19 mouse cellular contexts compared by ENCODE assay signal in genomic region chr5:35790387-35791065, GRCm38 (mm10). TPM values are rescaled to one million over a fixed set of nuclear protein-coding genes. Genes with fewer than 3 reads are reported as not detected.
DNase-seq lines count a peak whose midpoint lies in the region; ATAC-seq and TF ChIP-seq lines count a peak whose summit lies in the region.
"Had no signal": no experiment of that assay in that cellular context is flagged by ENCODE, and none has a peak within 500 bp of the region (broad histone marks: within the 10 kb centered on the region; RNA-seq: fewer than 3 reads in every experiment).

No protein-coding gene starts in this region.

- H3K27ac ChIP-seq in neural tube, embryonic 15.5 days (replicated peaks) = no peak overlapping the region
- H3K27ac ChIP-seq in ES-E14 (ENCODE audit: insufficient read depth, low read depth, low read length, poor library complexity, severe bottlenecking) = peak overlapping the region; percentile 37
- H3K27ac ChIP-seq in intestine, embryonic 16.5 days (ENCODE audit: low read length) = no peak overlapping the region
- H3K27ac ChIP-seq in stomach, embryonic 16.5 days (ENCODE audit: low read length) = no peak overlapping the region
- H3K27ac ChIP-seq: forebrain, embryonic 10.5 days; hindbrain, postnatal 0 days had no signal

- H3K9me3 ChIP-seq in neural tube, embryonic 15.5 days (replicated peaks) = no peaks in the 10 kb centered on the region
- H3K9me3 ChIP-seq in ES-E14 (ENCODE audit: control insufficient read depth, insufficient read depth, low read depth, low read length) = no peaks in the 10 kb centered on the region
- H3K9me3 ChIP-seq in intestine, embryonic 16.5 days (ENCODE audit: control insufficient read depth, low read length) = no peaks in the 10 kb centered on the region
- H3K9me3 ChIP-seq in stomach, embryonic 16.5 days (replicated peaks; ENCODE audit: control insufficient read depth, low read length) = no peaks in the 10 kb centered on the region
- H3K9me3 ChIP-seq: forebrain, embryonic 10.5 days; heart, embryonic 12.5 days; megakaryocyte, embryonic 14.5 days had no signal

- DNase-seq in neural tube, embryonic 10.5 days (ENCODE audit: extremely low spot score, low spot score) = no peak
- peak; percentile 65 for DNase-seq in ES-E14 (ENCODE audit: low read depth, low spot score)
- no peak for DNase-seq in retina, embryonic 14.5 days (ENCODE audit: low spot score)
- no peak for DNase-seq in lung, adult 2 months
- DNase-seq: adrenal gland, postnatal 36 days; cerebellum, adult 9-10 months; gastrocnemius, postnatal 36 days; heart, postnatal 36 days; kidney, adult 9 months; right cerebral cortex, postnatal 14 days; thymus, adult 2 months had no signal

- TF ChIP-seq POLR2A in lung, adult 2 months (IDR thresholded peaks at IDR 0.05; ENCODE audit: borderline replicate concordance, extremely low read depth, low read depth, low read length) = no peak

- no peak overlapping the region for H3K4me3 ChIP-seq in neural tube, embryonic 15.5 days (replicated peaks)
- peak overlapping the region; percentile 56 to 74 for H3K4me3 ChIP-seq in ES-E14 (ENCODE audit: insufficient read depth in 1 of 2, low read depth in 1 of 2, low read length in 2 of 2, poor library complexity in 1 of 2, severe bottlenecking in 1 of 2)
- no peak overlapping the region for H3K4me3 ChIP-seq in intestine, embryonic 16.5 days (ENCODE audit: low read length)
- no peak overlapping the region for H3K4me3 ChIP-seq in stomach, embryonic 16.5 days (replicated peaks; ENCODE audit: low read length)
- no peak overlapping the region for H3K4me3 ChIP-seq in lung, adult 2 months (replicated peaks; ENCODE audit: extremely low read depth, low read depth, low read length)
- H3K4me3 ChIP-seq: forebrain, embryonic 10.5 days; heart, embryonic 12.5 days; megakaryocyte, embryonic 14.5 days had no signal

- H3K4me1 ChIP-seq in neural tube, embryonic 15.5 days = no peaks in the 10 kb centered on the region
- H3K4me1 ChIP-seq in ES-E14 (ENCODE audit: control insufficient read depth in 2 of 2, insufficient read depth in 2 of 2, low read length in 2 of 2, poor library complexity in 1 of 2) = peaks cover 7 to 17% of the 10 kb centered on the region in 2 experiments; a peak in 2 of 4 replicates
- peaks cover 10% of the 10 kb centered on the region for H3K4me1 ChIP-seq in intestine, embryonic 16.5 days (ENCODE audit: control insufficient read depth, insufficient read depth, low read length)
- 0 out of 2 replicates have a peak, but pooled peaks cover 3% of the 10 kb centered on the region for H3K4me1 ChIP-seq in stomach, embryonic 16.5 days (ENCODE audit: control insufficient read depth, insufficient read depth, low read length)
- H3K4me1 ChIP-seq in lung, adult 2 months (ENCODE audit: control insufficient read depth, insufficient read depth, low read length) = no peaks in the 10 kb centered on the region

- no peaks in the 10 kb centered on the region for H3K36me3 ChIP-seq in neural tube, embryonic 15.5 days
- no peaks in the 10 kb centered on the region for H3K36me3 ChIP-seq in ES-E14 (ENCODE audit: control insufficient read depth, insufficient read depth, low read length, poor library complexity, severe bottlenecking)
- H3K36me3 ChIP-seq in intestine, embryonic 16.5 days (ENCODE audit: control insufficient read depth, insufficient read depth, low read length) = no peaks in the 10 kb centered on the region
- H3K36me3 ChIP-seq in stomach, embryonic 16.5 days (ENCODE audit: control insufficient read depth, insufficient read depth, low read length) = no peaks in the 10 kb centered on the region
- H3K36me3 ChIP-seq: forebrain, embryonic 10.5 days; heart, embryonic 12.5 days had no signal

- H3K4me2 ChIP-seq in neural tube, embryonic 15.5 days = no peak overlapping the region
- no peak overlapping the region for H3K4me2 ChIP-seq in intestine, embryonic 16.5 days (ENCODE audit: low read depth, low read length)
- no peak overlapping the region for H3K4me2 ChIP-seq in stomach, embryonic 16.5 days (ENCODE audit: low read depth, low read length)
- H3K4me2 ChIP-seq: heart, embryonic 12.5 days had no signal

- in situ Hi-C loops in ES-E14 (cut with MboI; ENCODE audit: low sequenced_read_pairs in 2 of 2, unreplicated experiment in 2 of 2) = no loop called here

- WGBS in neural tube, embryonic 15.5 days = 38% methylated on average over 10 of the region's 10 CpGs
- 40% methylated on average over 10 of the region's 10 CpGs for WGBS in intestine, embryonic 16.5 days
- WGBS in stomach, embryonic 16.5 days = 35% methylated on average over 10 of the region's 10 CpGs
- WGBS in lung, adult 2 months = 36% methylated on average over 10 of the region's 10 CpGs

- H3K27me3 ChIP-seq in neural tube, embryonic 15.5 days (replicated peaks) = no peaks in the 10 kb centered on the region
- no peaks in the 10 kb centered on the region for H3K27me3 ChIP-seq in intestine, embryonic 16.5 days (replicated peaks; ENCODE audit: control insufficient read depth, insufficient read depth, low read length)
- no peaks in the 10 kb centered on the region for H3K27me3 ChIP-seq in stomach, embryonic 16.5 days (ENCODE audit: control insufficient read depth, insufficient read depth, low read length)

- no peak for TF ChIP-seq CTCF in lung, adult 2 months (IDR thresholded peaks at IDR 0.05; ENCODE audit: insufficient read depth, low read length)

- no peak overlapping the region for H3K9ac ChIP-seq in neural tube, embryonic 15.5 days (replicated peaks)
- H3K9ac ChIP-seq in ES-E14 (ENCODE audit: insufficient read depth, low read depth, low read length, poor library complexity, severe bottlenecking) = peak overlapping the region; percentile 83
- no peak overlapping the region for H3K9ac ChIP-seq in intestine, embryonic 16.5 days (ENCODE audit: low read depth, low read length)
- no peak overlapping the region for H3K9ac ChIP-seq in stomach, embryonic 16.5 days (ENCODE audit: low read length)
- H3K9ac ChIP-seq: heart, embryonic 12.5 days had no signal

- 0 out of 2 replicates have a peak, but pooled peaks have one; percentile 15 for ATAC-seq in neural tube, embryonic 15.5 days (ENCODE audit: low FRiP score)
- ATAC-seq in intestine, embryonic 16.5 days = peak; percentile 64
- peak; percentile 9; the same call in 1 of the 2 replicates for ATAC-seq in stomach, embryonic 16.5 days (ENCODE audit: insufficient read depth, low FRiP score)
- ATAC-seq: hindbrain, postnatal 0 days; lung, postnatal 0 days had no signal

TF ChIP-seq in ES-E14, 5 proteins besides CTCF, POLR2A, EP300 and RAD21:
- TF ChIP-seq ZNF384 (IDR thresholded peaks at IDR 0.05; ENCODE audit: low read depth, low read length) = no peak
- no peak for TF ChIP-seq ZC3H11A (IDR thresholded peaks at IDR 0.05; ENCODE audit: borderline replicate concordance, low read depth, low read length)
- TF ChIP-seq HCFC1 (IDR thresholded peaks at IDR 0.05; ENCODE audit: borderline replicate concordance, insufficient read depth, low read length) = no peak
- TF ChIP-seq MAFK (IDR thresholded peaks at IDR 0.05; ENCODE audit: insufficient read depth, low read depth, low read length) = no peak
- no peak for TF ChIP-seq CHD2 (IDR thresholded peaks at IDR 0.05; ENCODE audit: low read depth, low read length)

RNA-seq across cellular contexts. Expression of gene Ablim2, which starts 32.8 kb away (rescaled TPM):
- polyA plus RNA-seq in neural tube, embryonic 15.5 days (2015; fragmentation: Nextera tagmentation; extraction: Ambion mirVana) = 29.5 and 31.8 TPM in 2 replicates
- total RNA-seq in ES-E14 (2012; rRNA removed) = 0.95 and 1.6 TPM in 2 replicates
- 5.4 and 5.7 TPM in 2 replicates for polyA plus RNA-seq in intestine, embryonic 16.5 days (2015; fragmentation: Nextera tagmentation; extraction: Ambion mirVana)
- polyA plus RNA-seq in stomach, embryonic 16.5 days (2015; fragmentation: Nextera tagmentation; extraction: Ambion mirVana) = 3.5 and 4.3 TPM in 2 replicates
- 12.9 and 16.9 TPM in 2 replicates for polyA plus RNA-seq in lung, adult 2 months (2012; rRNA removed)
- polyA plus RNA-seq: forebrain, embryonic 10.5 days had no signal

RNA-seq across cellular contexts. Expression of gene Sh3tc1, which starts 50.7 kb away (rescaled TPM):
- polyA plus RNA-seq in neural tube, embryonic 15.5 days (2015; fragmentation: Nextera tagmentation; extraction: Ambion mirVana) = 3.6 and 4.1 TPM in 2 replicates
- 5.1 and 5.9 TPM in 2 replicates for total RNA-seq in ES-E14 (2012; rRNA removed)
- polyA plus RNA-seq in intestine, embryonic 16.5 days (2015; fragmentation: Nextera tagmentation; extraction: Ambion mirVana) = 18.4 and 20.5 TPM in 2 replicates
- 6.2 and 9.1 TPM in 2 replicates for polyA plus RNA-seq in stomach, embryonic 16.5 days (2015; fragmentation: Nextera tagmentation; extraction: Ambion mirVana)
- 38.3 and 39.4 TPM in 2 replicates for polyA plus RNA-seq in lung, adult 2 months (2012; rRNA removed)

Comparison
In these comparisons a context has a peak if more than half of its experiments do, and no peak if none do; other contexts are left out.
1. ATAC-seq: peak in every context shown above with its lines; median percentile 64 in intestine, embryonic 16.5 days; 15 in neural tube, embryonic 15.5 days; 9 in stomach, embryonic 16.5 days.
2. H3K4me3 ChIP-seq: peak in ES-E14 (2 of 2); none in neural tube, embryonic 15.5 days (single experiment), intestine, embryonic 16.5 days (single experiment), stomach, embryonic 16.5 days (single experiment) and lung, adult 2 months (single experiment).